Mouse (Mus musculus) E14TG2a.4 (cell line): ENCODE measurements around the gene Rrnad1.

Experiments used
- CTCF ChIP-seq: conservative IDR thresholded peaks from 2 replicates; pipeline ENCODE4 v1.5.1; 2014; ENCODE audit warnings: low read length
- POU5F1 ChIP-seq: IDR thresholded peaks from 2 replicates; pipeline ENCODE4 v1.6.1; 2014; ENCODE audit warnings: low read length, borderline replicate concordance

DNA sequence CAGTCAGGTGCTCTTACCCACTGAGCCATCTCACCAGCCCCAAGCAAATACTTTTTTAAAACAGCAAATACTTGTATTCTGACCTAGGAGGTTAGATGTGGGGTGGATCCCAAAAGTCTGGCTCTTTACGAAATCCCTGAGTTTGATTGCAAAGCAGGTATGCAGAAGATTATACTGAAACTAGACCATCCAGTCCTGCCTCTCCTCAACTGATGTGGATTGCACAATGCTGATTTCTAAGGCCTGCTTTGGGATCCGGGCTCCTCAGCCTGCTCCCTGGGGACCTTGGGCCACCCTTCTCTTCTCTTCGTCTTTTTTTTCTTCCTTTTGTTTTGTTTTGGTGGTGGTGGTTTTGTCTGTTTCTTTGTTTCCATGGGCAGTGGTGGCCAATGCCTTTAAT, 39.0 kb downstream of the Rrnad1 start:
- TF ChIP-seq CTCF = no peak
- TF ChIP-seq POU5F1 = no peak
